Mouse (Mus musculus) cerebellum, adult (tissue): ENCODE measurements at regions not wholly inside any gene's neighbourhood (a gene's known extent, or its start where the extent isn't known, plus 50 kb on each side); places are given as distances from the start of the nearest gene placed in this dataset.

ENCODE experiments used
- ATAC-seq: cut with Nextera tagmentation; 2 replicates; pipeline ENCODE4 v1.9.2; 2017; ENCODE audit warnings: mild to moderate bottlenecking, moderate library complexity, mixed read lengths; ENCODE audit not compliant: insufficient number of reproducible peaks, low FRiP score, low TSS enrichment

DNA sequence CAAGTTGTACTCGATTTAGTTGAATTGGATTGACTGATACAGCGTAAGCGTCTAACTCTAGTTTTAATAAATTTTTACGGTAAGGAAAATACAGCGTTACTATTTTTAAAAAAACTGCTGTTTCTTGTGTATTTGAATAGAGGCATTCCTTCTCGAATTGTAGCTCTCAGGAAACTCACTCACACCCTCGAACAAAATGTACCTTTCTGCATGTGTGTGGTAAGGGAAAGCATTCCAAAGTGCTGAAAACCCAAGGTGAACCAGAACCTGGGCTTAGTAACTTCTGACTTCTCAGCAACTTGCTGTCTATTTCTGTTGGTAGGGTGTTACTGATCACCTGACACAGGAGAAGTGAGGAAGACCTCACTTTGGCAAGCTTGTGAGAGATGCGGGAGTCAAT is 247.0 kb downstream of the Nr2f2 start:
- no peak for ATAC-seq

DNA sequence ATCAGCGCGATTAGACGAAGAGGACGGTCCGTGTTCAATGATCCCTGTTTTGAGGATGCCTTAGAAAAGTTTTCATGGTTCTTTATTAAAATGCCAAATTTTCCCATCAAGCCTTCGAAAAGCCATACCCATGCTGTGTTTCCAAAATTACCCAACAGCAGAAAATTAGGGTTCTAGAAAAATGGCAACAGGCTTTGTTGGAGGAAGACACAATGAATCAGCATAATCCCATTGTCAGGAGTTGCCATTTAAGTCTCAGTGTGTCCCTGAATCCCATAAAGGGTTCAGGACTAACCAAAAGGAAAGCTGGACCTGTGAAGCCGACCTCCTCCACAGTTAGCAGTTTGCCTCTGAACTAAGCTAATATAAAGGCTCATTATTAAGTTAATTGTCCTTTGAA is 247.6 kb downstream of the Nr2f2 start:
- no peak for ATAC-seq

DNA sequence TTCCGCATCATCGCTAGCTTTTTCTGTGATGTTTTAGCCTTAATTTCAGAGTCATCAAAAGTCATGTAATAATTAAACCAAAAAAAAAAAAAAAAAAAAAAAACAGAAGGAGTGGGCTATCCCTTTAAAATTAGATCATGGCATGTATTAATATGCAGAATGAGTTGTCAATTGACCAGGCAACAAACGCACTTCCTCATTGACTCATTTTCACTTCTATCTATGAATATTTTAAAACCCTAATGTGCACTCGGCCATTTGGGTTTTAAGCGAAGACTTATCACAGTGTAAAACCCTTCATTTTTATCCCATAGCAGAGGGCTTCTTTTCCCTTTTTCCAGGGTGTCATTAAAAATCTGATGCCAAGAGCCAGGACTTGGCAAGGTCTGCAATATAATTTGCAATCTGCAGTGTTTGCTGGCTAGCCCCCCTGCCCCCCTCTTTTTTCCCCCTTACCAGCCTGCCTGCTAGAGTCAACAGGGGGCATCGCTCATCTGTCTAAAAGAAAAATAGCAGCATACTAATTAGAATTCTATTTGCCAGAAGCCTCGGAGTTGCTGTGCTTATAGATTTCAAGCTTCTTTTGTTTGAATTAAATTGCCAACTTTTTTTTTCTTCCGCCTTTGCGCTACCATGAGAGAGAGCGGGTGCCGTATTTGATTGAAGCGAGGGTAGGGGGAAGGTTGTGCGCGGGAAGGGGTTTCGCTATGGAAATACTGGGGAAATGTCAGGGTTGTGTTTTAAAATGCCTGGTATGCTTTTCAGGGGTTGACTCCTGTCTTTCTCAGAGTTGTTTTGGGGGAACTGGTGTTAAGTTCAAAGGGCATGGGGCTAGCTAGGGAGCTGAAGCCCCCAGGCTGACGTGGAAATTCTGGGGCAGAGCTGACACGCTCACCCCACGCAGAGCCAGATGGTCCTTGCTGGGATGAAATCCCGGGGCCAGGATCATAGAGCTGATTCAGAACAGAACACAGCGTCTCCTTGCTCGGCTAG is 248.3 kb downstream of the Nr2f2 start:
- no peak for ATAC-seq

DNA sequence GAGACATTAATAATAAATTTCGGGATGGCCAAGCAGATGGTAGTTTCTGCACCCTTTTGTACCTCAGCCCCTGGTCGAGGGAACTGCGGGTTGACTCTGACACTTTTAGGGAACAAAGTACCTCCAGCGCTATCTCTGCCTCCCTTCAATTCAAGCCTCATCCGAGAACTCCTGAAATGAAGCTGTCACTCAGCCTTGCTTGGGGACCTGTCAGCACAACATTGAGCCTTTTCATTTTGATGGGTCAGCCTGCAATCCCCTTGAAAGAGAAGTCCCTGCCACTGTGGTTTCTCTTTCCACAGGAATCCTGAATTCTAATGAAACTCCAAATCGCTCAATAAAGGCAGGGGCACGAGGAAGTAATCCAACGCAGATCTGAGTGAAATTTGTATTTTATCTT is 257.5 kb downstream of the Nr2f2 start:
- no peak for ATAC-seq

DNA sequence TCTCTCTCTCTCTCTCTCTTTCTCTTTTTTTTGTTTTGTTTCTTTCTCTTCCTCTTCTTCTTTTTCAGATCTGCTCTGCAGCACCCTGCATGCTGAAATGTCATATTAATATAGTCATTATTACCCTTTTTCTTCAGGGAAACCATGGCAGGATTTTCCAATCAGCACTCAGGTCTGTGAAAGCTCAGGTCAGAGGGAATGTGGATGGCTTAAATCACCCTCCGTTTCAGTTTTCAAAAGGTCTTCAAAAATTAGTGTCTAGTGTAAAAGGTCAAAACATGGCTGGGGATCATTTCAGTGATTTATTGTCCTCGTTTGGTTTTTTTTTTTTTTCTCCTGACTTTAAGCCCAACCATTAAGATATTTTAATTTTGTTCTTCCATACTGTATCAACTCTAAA is 261.5 kb downstream of the Nr2f2 start:
- ATAC-seq, result no peak

DNA sequence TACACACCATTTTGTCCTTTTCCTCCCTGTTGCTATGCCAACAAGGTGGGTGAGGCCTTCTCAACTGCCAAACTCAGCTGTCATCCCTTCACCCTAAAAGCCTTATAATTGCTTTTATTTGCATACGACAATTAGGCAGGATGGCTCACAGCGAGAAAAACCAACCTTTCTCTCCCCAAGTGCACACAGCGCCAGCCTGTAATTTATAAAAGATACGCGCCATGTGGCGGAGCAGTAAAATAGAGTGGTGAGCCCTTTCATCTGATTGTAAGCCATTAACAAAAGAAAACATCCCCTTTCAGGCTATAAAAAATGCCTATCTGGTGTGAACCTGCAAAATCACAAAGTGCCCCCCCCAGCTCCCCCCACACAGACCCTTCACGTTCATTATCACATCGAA is 262.0 kb downstream of the Nr2f2 start:
- ATAC-seq, result no peak

DNA sequence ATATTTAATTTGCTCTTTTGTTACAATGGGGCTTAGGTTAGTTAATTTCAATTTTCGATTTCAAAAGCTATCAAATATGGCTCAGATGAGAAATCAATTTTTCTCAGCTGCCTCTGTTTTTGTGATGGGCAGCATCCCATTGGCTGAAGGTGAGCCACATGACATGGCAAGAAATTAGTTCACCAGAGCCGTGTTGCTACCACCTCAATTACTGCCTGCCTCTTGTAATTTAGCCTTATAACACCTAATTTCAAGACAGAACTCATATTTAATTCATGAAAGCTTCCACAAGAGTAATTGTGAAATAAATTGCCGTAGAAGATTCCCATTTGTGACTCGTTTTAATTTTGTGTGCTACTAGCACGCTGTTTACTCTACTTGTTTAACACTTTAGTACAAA is 262.9 kb downstream of the Nr2f2 start:
- ATAC-seq, result no peak

DNA sequence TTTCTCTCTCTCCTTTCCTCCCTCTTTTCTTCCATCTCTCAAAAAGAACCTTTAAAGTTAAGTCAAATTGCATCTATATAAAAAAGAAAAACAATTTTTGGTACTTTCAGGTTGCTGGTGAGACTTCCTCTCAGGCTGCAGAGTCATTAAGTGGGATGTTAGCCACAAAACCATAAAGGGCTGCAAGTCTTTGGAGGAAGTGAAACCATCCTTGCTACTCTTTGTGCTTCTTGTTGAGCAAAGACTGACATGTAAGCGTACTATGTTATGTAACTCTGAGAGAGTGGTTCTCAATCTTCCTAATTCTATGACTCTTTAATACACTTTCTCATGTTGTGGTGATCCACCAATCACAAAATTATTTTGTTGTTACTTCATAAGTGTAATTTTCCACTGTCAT is 267.5 kb downstream of the Nr2f2 start:
- ATAC-seq, result no peak

DNA sequence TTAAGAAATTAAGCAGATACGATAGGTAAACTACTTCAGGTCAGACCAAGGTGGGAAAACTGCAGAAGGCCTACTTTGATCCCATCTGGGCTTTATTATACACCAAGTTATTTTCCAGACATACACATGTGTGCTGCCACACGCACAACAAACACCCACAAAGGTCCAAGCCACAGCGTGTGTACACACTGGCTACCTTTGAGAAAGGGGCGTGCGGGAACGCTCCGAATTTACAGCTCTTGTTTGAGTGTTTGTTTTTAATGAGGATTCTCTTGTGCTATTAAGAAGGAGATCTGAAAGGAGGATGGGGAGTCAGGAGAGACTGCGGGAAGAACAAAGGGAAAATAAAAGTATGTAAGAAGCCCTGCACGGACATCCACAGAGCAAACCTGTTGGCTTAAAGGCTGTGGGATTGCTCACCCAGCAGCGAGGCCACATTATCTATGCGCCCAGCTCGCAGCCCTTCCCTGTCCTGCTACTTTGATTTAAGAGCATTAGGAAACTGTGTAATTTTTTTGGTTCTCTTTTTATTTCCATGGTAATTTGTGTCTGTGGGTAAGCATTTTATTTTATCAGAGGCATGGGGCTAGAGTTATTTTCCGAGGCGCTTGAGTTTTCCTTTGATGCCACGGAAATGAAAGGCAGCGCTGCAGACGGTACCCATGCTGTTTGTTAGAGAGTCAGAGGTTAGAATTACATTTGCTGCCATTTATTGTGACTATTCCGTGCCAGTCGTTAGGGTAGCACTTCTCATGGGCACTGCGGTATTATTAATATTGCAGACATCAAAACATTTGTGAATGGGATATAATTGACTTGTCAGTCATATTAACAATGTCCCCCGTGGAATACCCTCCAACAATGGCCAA is 272.4 kb downstream of the Nr2f2 start:
- no peak for ATAC-seq

DNA sequence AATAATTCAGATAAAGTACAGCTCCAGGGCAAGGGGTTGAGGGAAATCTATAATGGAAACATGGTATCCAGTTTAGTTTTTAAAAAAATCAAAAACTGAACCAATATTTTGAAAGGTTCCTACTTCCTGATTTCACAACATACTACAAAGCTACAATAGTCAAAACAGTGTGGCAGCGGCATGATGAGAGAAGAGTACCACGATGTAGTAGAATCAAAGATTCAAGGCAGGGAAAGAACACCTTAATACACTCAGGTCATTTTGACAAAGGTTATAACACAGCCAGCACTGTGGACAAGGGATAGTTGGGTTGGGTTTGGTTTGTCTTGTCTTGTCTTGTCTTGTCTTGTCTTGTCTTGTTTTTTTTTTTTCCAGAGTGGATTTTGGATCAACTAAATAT is 274.4 kb downstream of the Nr2f2 start:
- ATAC-seq, result no peak

DNA sequence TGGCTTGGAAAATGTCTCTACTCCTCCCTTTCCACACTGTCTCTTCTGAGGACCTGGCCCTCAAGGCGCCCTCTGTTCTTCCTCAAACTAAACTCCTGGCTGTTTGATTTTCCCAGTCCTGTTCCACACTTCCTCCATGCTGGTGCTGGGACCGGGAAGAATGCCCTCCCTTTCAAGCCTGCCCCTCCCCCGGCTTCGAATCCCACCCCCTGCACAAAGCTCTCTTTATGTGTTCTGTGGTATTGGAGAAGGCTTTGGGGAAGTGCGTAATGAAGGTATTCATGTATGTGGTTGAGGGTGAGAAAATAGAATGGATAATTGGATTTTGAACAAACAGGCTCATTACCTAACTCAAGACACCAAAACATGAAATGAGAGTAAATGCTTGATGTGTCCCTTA is 277.4 kb downstream of the Nr2f2 start:
- no peak for ATAC-seq

DNA sequence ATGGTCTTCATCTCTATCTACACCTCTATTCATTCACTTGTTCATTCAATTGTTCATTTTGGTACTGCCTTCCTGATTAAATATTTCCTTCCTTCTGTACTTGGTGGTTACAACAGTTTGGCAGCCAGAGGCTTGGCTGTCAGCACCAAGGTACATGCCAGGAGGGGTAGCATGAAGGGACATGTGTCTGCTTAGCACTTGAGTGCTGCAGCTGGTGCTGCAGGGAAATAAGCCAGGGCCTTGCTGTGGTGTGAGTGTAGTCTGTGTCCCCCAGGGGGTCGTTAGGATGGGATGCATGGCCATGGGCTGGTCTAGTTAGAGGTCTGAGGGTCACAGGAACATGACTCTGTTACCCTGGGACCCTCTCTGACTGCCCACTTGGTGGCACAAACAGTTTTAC is 296.9 kb downstream of the Nr2f2 start:
- ATAC-seq, result no peak

DNA sequence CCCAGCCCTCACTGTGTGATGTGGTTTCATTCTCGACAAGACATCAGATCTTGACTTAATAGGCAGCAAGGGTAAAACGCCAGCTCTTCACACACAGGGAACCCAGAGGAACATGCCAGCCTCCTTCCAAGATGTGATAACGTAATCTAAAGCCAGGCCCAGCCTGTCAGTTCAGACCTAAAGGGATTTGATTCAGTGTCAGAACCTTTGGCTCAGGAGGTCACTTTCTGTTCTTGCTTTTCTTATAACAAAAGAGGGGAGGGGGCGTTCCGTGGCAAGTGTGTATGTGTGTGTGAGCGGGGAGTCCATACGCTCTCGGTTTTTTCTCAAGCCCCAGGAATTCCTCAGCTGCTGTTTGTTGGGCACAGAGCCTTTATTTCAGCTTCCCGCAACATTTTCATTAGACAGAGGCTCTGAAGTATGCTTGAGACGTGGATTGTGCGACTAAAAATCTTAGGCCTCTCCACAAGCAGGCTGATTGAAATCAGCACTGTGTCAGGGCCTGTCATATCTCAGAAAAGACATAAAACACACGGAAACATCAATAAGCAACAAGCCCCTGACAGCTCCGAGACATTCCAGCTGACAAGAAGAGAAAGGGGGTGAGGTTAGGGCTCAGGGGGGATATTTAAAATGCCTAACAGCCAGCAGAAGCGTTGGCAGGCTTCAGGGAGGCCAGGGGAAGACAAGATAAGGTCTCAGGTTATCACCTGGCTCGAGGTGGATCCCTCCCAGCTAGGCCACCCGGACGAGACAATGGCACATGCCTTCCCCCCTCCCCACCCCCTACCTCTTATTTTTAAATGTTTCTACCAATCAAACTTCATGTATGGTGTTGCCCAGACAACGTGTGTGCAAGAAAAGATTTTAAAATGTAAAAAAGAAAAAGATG is 298.5 kb downstream of the Nr2f2 start:
- no peak for ATAC-seq

DNA sequence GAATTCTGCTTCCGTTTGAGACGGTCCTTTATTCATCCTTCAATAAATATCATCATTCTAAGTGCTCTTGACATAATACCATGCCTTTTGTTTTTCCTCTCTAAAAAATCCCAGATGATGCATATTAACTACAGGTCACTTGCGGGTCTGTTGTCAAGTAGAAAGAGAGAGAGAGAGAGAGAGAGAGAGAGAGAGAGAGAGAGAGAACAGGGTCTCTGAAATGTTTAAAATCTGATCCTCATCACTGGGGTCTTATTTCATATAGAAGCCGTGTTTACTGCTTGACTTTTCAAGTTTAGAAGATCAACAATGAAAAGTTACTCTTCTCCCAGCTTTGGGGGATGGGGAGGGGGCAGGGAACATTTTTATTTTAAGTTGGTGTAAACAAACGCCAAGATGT is 299.5 kb downstream of the Nr2f2 start:
- ATAC-seq, result no peak

DNA sequence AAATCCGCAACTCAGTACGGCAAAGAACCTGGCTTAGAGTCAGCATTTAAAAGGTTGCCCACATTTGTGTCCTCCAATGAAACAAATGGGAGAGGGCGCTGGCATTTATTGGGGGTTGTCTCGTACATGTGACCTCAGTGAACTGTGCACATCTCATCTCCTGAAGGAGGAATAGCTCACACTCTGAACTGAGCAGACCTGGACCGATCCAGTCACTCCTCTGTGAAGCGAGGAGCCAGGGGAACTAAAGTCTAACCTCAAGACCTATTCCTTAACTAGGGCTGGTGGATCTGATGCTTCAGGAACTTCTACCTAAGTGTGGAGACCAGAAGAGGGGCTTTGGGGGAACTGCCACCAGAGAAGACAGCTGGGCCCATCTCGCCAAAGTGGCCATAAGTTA is 300.1 kb downstream of the Nr2f2 start:
- ATAC-seq, result no peak

DNA sequence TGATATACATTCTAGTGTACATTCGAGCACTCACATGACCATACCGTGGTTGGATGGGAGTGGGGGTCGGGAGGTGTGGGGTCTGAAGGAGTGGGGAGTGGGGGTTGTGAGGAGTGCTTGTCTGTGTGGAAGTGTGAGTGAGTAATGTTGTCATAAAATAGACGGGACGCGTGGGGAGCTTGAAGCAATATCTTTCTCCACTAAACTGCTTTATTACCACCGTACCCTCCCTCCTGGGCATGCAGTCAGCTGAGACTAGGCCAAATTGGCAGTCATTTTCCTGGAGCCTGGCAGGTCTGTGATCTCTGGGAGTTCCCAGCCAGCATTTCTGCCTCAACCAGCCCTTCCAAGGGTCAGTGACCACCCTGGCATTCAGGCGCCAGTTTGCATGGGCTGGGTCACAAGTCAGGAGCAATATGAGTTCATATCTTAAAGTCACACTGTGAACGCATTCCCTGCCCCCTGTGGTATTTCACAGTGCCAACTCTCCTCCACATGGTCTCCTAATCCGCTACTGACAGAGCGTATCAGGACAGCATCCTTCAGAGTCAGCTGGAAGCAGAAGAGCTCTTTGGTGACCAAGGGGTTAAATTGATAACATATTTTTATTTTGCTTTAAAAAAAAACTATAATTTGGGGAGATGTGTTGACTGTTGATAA is 300.9 kb downstream of the Nr2f2 start:
- ATAC-seq, result no peak

DNA sequence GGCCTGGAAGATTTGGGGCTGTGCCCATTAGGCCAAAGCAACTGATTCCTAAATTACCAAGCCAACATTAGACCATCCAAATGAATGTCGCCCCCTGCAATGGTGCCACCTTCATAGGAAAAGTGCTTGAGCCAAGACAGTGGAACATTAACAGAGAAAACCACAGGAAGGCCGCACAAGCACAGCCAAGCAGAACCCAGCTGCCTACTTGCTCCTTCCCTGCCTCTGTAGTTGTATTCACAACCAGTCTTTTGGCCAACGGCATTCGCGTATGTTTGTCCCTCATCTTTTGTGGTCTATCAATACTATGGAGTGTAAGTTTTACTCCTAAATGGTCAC is 319.2 kb downstream of the Nr2f2 start:
- no peak for ATAC-seq

DNA sequence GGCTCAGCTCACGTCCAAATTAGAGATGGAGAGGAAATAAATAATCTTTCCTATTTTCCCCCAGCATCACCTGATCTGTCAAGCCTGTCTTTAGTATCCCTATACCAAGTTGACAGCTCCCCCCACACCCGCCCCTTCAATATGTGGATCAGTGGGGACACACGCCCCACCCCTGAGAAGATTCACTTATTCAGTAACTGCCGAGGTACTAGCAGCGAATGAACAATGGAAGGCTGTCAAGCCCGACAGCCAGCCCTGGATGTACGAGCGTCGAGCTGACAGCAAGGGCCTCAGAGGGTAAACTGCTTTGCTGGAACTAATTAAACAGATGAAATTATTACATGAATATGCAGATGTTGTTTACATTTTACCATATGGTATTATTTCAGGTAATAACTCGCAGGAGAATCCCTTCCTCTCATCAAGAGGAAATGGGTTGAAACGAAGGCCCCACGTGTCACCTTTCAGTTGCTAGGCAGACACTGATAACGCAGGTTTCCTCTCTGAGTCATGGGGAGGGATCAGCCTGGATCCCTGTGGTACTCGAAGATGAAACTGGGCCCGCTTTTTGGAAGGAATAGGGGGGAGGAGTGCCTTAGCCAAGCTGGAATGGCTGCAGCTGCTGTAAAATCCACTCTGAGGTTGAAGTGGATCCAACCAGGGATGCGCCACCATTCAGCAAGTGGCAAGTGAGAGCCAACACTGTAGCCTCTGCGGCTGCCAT is 319.7 kb downstream of the Nr2f2 start:
- ATAC-seq, result no peak

DNA sequence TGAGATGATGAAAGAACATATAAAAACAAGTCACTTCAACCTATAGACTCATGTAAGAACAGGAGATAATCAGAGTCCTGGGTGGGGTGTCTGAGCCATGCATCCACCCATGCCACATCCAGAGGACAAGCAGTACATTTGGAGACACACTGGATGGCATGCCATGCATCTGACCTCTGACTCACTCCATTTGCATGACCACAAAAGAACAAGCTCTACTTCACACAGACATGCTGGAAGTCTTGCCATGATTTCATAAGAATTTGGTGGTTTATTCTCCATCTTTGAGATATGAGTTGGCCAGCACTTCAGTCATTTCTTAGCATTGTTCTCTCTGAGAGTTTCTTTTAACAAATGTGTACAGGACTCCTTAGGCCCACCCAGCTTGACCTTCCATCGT is 329.5 kb downstream of the Nr2f2 start:
- no peak for ATAC-seq
